Mouse (Mus musculus) gastrocnemius, postnatal 14 days (tissue): ENCODE data around the gene Arhgef28. TPM values are rescaled to one million over a fixed set of nuclear protein-coding genes. Genes with fewer than 3 reads are reported as not detected.

Source experiments
- DNase-seq: peaks from one replicate; pipeline ENCODE4 v3.0.0; 2021; ENCODE audit warnings: mixed read lengths
- intact Hi-C: fragments of 180-260 bp; cut with DNase I; formaldehyde crosslinking; loops from one replicate; pipeline ENCODE4 v1.15.1; 2025; ENCODE audit warnings: low total_unique reads
- total RNA-seq, 2 experiments: library from RNA; stranded (reverse); gene quantifications; 2 replicates each; pipeline ENCODE4 v1.2.3; 2021

Gene Arhgef28
- total RNA-seq, 2 experiments from 2014 or later = 3.8 to 4.6 TPM

DNA sequence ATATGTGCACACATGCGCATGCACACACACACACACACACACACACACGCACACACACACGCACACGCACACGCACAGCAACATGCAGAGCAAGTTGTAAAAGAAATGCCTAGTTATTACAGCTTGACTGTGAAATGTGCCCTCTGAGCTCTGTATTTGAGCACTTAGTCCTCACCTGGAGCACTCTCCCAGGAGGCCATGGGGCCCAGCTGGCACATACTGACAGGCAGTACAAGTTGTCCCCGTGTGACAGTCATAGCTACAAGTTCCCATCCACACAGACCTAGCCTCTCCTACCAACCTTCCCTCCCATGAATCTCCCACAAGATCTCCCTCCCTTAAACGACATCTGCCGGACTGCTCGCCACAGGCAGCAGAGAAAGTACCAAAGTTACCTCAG lies 205.4 kb downstream of the Arhgef28 start:
- intact Hi-C loops = no loop called here

GRCm38 (mm10) chr13:97999130-97999529 lies 207.1 kb downstream of the Arhgef28 start:
- DNase-seq = no peak
- intact Hi-C loops = no loop called here

More for the DNA sequence above, 205.4 kb downstream of the Arhgef28 start:
- DNase-seq = no peak

- intact Hi-C loops = no loop called here
- no peak for DNase-seq
These were observed 207.7 kb downstream of the Arhgef28 start for GRCm38 (mm10) chr13:97998570-97998969.

DNA sequence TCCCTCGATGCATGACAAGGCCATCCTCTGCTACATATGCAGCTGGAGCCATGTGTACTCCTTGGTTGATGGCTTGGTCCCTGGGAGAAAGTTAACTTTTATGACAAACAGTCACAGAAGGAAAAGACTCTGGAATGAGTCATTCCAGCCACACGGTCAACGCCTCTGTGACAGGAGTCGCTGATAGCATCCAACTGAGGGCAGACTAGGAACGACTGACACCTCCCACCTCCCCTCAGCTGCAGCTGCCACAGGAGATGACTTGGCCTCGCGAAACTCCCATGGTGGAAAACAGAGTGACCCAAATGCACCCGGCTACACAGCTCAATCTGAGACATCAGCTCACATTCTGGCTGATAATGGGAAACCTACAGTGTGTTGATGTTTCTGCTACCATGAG lies 215.3 kb downstream of the Arhgef28 start:
- intact Hi-C loops = no loop called here
- no peak for DNase-seq

DNA sequence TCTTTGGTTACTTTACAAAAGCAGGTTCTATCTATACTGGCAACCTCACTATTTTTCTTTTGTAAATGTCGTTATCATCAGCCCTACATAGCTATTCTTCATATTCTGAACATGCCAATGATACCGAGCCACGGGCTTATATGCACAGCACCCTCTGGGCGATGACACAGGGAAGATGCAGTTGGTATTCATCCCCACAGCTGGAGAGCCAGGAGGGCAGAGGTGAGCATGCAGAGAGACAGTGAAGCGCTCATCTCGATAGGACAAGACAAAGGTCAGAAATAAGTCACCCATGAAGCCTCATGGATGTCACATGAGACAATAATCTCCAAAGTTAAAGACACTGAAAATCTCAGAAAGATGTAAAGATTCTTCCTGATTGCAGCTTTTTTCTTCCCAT lies 217.4 kb downstream of the Arhgef28 start:
- intact Hi-C loops = no loop called here
- DNase-seq = no peak

- intact Hi-C loops = no loop called here
- DNase-seq = no peak
These were observed 219.5 kb downstream of the Arhgef28 start for GRCm38 (mm10) chr13:97986691-97987090.

DNA sequence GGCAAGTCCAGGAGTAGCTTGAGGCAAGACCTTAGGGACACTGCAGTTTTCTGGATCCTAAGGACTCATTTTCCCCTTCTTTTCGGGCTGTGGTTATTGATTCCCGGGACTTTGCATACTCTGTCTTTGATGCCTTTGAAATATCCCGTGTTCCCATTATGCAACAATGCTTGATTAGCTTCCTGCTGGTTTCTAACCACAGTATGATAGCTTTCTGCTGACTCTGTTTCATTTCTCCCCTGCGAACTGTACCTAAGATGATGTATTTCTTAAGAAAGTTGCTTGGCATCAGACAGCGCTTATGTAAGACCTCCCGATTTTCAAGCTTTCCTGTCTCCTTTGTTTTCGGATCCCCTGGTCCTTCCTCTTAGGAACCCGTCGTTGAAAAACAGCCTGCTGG lies 229.1 kb downstream of the Arhgef28 start:
- no peak for DNase-seq
- intact Hi-C loops = no loop called here

GRCm38 (mm10) chr13:97976642-97977041 lies 229.6 kb downstream of the Arhgef28 start:
- DNase-seq = no peak
- intact Hi-C loops = no loop called here

DNA sequence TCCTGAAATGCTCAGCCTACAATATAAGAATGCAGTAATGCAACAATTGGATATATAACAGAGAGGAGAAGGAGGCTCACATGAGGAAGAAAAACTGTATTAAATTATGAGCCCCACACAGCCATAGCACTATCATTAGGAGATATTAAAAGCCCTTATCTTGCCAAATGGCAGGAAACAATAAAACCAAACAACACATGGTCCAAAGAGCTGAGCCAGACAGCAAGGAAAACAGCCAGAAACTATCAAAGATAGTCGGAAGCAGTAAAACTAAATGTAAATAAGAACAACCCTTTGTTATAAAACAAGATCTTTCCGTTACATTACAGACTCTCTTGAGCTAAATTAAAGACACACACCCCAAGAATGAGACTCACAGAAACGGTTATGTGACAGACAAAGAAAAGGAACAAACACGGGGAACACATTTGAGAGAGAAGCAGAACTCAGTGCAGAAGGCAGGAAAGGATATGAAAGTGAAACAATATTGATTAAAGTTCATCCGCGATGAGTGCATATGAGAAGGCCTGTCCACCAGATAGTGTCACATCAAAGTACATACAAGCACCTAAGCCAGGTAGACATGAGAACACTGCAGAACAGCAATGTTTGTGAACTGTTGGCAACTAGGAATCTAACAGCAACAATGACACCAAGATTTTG lies 231.6 kb downstream of the Arhgef28 start:
- intact Hi-C loops = no loop called here
- no peak for DNase-seq

DNA sequence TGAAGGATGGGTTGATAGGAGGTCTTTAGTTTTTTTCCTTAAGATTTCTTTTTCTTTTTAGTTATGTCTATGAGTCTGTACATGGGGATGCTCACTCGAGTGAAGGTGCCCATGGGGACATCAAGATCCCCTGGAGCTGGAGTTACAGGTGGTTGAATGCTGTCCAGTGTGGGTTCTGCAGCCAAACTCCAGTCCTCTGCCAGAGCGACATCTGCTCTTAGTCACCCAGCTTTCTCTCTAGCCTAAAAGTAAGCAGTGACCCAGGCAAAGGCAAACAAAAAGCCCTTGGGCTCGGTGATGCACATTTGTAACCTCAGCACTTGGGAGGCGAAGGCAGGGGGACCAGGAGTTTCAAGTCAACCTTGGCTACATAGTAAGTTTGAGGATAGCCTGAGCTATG lies 232.3 kb downstream of the Arhgef28 start:
- intact Hi-C loops = no loop called here
- DNase-seq = no peak

GRCm38 (mm10) chr13:97966077-97966476 lies 240.2 kb downstream of the Arhgef28 start:
- intact Hi-C loops = no loop called here
- no peak for DNase-seq

DNA sequence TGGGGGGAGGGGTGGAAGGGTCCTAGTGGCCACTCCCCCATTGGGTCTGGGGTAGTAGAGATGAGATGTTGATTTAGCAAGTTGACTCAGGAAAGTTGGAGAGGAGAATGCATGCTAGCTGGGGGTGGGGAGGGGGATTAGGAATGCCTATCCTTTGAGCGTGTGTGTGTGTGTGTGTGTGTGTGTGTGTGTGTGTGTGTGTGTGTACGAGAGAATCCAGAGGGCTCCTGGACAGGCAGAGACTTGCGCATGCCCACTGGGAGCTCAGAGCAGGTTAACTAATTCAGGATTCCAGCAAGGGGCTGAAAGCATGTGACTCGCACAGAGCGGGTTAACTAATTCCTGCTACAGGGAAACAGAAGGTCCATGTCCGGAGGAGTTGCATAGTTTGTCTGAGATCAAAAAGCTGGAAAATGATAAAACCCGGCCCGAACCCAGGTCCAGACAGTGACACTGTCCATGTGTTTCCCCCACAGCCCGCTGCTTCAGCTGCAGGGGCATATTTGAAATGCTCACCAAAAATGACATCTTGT lies 241.3 kb downstream of the Arhgef28 start:
- intact Hi-C loops = no loop called here
- no peak for DNase-seq

DNA sequence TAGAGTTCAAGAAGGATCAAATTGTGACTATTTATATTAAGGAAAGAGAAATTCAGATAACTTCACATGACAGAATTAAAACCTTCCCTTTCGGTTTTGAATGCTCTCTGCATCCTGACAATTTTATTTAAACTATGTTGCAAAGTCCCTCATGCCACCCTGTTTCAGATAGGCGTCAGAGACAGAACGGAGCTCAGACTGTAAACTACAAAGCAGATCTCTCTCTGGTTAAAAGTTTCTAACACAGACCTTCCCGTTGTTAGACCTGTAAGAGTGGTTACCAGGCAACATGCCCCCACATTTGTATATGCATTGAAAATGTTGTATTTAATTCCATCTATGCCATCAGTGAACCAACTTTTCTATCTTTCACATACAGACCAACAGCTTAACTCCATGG lies 246.1 kb downstream of the Arhgef28 start:
- no peak for DNase-seq
- intact Hi-C loops = no loop called here

DNA sequence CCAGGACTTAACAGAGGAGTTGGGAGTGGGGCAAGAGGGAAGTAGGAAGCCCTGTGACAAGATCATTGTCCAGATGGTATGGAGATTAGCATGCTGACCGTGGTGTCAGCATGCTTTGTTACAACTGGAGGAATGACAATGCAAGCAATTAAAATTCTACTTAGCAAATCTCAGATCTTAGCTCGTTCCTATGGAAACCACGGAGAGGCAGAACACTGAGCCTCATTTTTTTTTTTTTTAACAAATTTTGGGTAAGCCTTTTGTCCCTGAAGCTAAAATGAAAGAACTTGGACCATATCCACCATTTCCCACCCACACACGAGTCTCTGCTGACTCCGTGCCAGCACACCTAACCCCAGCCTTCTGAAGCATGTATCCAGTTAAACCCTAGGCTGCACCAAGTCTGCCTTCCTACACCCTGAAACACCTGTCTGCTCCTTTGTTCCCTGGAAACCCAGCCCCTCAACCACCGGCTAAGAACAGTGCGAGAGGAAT lies 246.8 kb downstream of the Arhgef28 start:
- DNase-seq = no peak

DNA sequence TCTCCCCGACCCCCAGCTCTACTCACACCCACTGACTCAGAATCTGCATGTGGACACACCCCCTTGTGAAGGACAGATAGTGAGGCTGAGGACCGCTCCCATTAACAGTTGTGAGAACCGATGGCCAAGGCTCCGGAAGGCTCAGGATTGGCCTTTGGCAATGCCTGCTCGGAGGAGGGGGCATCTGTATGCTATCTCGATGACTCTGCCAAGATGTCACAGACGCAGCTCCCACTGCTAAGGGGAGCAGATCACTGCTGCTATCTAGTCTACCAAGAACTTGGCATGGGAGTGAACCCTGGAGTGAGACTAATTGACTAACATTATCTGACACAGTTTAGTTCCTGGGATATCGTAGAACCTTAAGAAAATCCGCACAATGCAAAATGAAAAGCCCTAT lies 250.5 kb downstream of the Arhgef28 start:
- DNase-seq = no peak
- intact Hi-C loops = no loop called here

More for the DNA sequence above, 246.8 kb downstream of the Arhgef28 start:
- intact Hi-C loops = no loop called here

GRCm38 (mm10) chr13:97954956-97955496 lies 251.2 kb downstream of the Arhgef28 start:
- intact Hi-C loops = no loop called here
- no peak for DNase-seq

DNA sequence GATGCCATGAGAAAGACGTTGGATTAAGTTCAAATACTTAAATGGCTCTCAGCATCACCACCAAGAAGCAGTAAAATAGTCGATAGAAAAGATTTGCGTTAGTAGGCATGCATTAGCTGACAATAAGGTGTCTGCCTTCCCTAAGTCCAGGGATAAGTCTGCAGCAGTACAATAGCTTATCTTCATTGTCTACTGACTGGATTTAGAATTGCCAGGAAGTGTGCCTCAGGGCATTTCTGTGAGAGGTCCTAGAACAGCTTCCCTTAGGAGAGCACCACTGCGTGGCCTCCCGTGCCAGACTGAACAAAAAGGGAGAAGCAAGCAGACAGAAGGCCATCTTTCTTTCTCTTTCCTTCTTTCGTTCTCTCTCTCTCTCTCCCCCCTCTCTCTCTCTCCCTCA lies 252.2 kb downstream of the Arhgef28 start:
- intact Hi-C loops = no loop called here
- DNase-seq = no peak

DNA sequence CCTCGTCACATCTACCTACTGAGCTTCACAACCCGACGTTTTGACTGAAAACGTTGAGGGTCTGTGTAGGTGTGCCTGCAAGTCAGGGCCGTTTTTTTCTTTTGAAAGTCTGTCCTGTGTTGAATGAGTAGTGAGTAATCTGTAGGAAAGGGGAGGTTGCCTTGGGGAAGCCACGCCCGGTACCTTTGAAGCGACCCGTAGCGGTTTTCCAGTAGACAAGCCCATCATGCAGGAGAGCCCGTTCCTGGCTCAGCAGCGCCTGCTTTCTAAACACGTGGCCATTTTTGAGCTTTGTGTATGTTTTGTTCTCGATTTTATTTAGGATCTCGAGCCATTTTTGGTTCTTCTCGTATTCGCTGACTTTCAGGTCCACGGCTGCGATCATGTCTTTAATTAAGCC lies 252.7 kb downstream of the Arhgef28 start:
- no peak for DNase-seq
- intact Hi-C loops = no loop called here

DNA sequence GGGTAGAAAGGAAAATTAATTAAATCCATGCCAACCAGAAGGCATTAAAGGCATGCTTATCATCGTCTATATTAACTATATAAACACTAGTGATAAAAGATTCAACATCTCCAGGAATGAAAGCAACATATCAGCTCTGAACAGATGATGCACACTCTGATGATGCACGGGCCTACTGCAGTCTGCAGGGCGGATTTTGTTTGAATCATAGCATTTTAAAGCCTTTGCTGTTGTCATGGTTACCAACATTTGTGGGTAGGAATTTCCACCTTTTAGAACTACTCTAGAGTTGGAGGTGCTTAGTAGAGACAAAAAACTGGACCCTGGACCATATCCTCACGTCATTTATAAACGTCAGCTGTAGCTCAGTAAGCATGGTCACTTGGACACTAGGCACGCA lies 257.4 kb downstream of the Arhgef28 start:
- intact Hi-C loops = no loop called here
- no peak for DNase-seq

DNA sequence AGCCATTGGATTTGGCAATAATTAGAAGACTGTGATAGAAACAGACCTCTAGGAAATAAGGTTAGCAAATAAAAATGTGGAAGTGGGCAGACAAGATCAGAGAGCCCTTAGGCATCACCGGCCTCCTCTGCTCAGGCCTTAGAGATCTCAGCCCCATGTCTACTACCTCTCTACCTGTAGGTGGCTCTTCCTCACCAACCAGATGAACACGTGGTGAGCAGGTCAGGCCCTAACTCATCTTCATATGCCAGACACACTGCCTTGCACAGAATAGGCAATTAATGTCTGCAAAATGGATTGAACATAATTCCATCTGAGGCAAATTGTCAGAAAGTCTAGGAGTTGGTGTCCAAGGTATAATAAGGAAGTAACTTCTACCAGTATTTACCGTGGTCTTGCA lies 258.6 kb downstream of the Arhgef28 start:
- intact Hi-C loops = no loop called here
- no peak for DNase-seq

DNA sequence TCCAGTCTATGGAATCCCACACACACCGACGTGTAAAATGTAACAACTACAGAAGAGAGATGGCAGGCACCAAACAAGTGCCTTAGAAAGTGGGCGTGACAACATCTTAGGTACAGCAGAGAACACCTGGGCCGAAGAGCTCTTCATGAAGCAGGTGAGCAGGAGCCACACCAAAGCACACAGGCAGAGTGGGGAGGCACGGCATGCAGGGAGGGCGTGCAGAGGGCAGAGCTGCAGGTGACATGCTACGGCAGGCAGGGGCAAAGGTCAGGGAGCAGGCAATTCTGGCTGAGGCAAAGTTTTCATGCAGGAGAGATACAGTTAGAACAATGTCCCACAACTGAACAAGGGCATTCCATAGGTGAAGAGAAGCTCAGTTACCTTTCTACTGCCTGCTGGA lies 259.8 kb downstream of the Arhgef28 start:
- intact Hi-C loops = no loop called here
- no peak for DNase-seq
